Mouse (Mus musculus) cerebellum, adult 9-10 months (tissue): ENCODE measurements at regions not wholly inside any gene's neighbourhood (a gene's known extent, or its start where the extent isn't known, plus 50 kb on each side); places are given as distances from the start of the nearest gene placed in this dataset.
"Not testable (repeated sequence)": the region's sequence is repeated elsewhere in the genome, so short reads cannot be mapped to it uniquely, and the experiment has no call there.

ENCODE experiments used
- DNase-seq: peaks from one replicate; pipeline ENCODE4 v3.0.0; 2022

DNA sequence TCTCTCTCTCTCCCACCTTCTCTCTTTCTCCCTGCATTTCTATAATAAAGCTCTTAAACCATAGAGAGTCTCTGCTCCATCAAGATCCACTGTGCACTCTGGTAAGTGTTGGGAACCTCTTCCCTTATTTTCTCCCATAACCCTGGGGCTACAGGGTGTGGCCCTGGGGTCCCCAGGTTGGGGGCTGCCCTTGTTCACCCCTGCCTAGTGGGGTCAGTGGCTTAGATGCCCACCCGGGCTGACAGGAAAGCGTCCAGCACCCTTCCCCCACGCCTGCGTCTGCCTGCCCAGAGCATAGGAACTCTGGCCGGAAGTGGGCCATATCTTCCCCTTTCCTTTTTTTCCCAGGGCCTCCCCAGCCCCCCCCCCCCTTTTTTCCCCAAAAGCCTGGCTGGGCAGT, 534.0 kb downstream of the Hdgfl1 start:
- no peak for DNase-seq

DNA sequence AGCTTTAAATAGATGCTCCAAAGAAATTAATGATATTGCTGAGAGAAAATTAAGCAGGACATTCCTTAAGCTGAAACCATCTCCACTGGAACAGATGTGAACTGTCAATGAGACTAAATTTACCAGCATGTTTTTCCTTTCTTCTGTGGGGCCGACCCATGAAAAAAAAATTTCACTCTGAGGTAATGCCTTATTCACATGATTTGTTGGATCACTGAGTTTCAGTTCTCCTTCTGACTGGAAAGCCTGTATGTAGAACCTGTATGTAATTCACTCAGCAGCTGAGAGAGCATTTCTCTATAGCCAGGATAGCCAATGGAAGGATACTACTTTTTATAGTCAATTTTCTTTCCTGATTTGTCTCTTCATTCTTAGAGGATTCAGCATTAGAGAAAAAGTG, 535.3 kb downstream of the Hdgfl1 start:
- DNase-seq: no peak

GRCm38 (mm10) chr13:26217299-26217698, 552.7 kb downstream of the Hdgfl1 start:
- no peak for DNase-seq

DNA sequence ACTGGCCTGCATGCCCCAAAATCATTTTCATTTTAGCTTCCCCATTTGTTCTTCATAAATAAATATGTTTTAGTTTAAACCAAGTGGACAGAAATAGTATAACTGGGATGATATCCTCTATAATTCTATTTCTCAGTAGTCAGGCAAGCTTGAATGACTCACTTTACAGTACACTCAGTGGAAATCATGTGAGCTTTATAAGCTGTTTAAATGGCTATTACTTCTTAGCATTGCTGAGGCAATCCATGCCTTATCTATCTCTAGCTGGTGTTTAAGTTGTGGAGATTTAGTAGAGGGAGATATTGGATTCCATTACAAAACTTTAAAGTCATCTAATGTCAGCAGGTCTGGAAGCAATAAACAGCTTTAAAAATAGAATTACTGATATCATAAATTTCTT, 553.4 kb downstream of the Hdgfl1 start:
- no peak for DNase-seq

- no peak for DNase-seq
These were observed 564.3 kb downstream of the Hdgfl1 start for GRCm38 (mm10) chr13:26205532-26206105.

DNA sequence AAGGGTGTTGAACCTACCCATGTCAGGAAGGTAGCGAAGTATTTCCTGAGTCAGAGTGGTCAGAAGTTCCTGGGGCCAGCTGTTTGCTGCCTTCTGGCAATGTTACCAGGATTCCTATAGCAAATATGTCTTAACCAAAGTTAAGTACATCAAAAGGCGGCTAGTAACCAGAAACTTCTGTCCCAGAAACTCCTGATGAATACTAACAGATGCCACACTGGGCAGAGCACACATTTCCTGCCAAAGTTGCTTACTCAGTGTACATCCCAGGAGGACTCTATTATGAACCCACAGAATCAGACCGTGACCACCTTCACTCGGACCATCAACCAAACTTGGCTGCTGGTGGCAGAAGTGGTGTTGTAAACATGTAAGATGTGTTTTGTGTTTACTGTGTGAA, 575.3 kb downstream of the Hdgfl1 start:
- no peak for DNase-seq

DNA sequence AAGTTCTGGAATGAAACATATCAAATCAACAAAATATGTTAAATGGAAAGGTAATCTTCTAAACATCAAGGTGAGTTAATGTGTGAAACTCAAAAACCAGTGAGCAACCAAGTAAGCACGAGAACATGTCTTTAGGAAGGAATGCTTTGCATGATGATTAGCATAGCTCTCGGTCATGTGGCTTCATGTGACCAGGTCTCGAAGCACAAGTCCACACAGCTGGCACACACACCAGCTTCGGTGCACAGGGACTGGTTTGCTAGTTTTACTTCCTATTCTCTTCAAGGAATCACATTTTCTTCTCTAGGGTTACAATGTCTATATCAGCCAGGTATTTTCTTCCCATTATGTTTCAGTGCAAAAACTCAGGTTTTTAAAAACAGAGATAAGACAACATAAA, 586.1 kb downstream of the Hdgfl1 start:
- no peak for DNase-seq

GRCm38 (mm10) chr13:26171891-26172482, 598.0 kb downstream of the Hdgfl1 start:
- DNase-seq: no peak

DNA sequence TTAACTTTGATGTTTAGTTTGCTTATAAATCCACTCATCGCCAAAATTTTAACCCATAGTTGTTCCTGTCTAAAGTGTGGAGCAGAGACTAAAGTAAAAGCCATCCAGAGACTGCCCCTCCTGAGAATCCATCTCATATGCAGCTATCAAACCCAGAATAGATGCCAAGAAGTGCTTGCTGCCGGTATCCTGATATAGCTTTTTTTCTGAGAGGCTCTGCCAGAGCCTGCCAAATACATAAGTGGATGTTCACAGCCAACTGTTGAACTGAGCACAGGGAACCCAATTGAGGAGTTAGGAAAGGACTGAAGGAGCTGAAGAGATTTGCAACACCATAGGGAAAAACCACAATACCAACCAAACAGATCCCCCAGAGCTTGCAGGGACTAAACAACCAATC, 600.3 kb downstream of the Hdgfl1 start:
- DNase-seq: no peak

DNA sequence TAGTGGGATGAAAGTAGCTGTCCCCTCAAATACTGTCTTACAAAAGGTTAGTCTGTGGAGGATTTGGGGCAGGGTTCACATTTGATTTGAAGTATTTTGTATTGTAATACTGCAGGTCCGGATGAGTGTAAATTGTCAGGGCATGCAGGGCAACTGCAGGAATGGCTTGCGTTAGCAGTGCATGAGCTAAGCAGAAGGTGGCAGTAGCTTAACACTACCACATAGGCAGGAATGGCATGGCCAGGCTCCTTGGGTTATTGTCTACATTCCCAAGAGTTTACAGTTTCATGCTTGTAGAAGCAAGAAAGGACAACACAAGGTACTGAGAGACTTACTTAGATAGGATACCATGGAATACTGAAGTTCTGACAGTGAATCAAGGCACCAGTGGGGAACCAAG, 611.3 kb downstream of the Hdgfl1 start:
- no peak for DNase-seq

DNA sequence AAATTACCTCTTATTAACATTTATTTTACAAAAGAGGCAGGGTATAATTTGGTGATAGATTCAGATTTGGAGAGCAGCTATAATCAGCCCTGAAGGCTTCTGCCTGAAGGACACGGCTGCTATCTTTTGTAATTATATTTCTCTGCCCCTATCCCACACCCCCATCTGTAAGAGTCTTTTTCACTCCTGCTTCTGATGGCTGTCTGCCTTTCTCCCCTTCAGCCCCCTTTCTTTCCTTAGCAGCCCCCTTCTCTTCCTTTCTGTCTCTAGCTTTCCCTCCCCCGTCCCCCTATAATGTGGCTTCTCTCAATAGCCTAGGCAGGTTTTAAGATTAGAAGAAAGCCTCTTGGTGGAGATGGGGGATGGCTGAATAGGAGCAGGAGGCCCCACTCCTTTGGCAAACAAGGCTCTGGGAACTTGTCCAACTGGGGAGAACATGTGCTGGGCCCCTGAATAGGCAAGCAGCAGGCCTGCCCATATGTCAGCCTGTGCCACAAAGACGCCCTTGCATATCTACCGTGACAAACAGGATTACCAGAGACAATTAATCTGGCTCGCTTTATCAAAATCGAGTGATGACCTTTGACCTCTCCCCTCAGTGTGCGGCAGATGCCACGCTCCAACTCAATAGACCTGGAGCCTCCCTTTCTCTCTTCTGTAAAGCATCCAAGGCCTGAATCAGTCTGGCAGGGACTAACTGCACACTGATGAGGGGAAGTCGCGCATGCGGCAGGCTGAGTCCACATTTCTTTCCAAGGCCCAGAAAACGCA, 615.1 kb downstream of the Hdgfl1 start:
- DNase-seq: peak; percentile 89

- DNase-seq: peak; percentile 1
These were observed 615.7 kb downstream of the Hdgfl1 start for GRCm38 (mm10) chr13:26154251-26154650.

- DNase-seq: no peak
These were observed 616.9 kb downstream of the Hdgfl1 start for GRCm38 (mm10) chr13:26153093-26153492.

- no peak for DNase-seq
These were observed 619.5 kb downstream of the Hdgfl1 start for GRCm38 (mm10) chr13:26150426-26150825.

- no peak for DNase-seq
These were observed 627.2 kb downstream of the Hdgfl1 start for GRCm38 (mm10) chr13:26142811-26143210.

GRCm38 (mm10) chr13:26119363-26119762, 650.6 kb downstream of the Hdgfl1 start:
- no peak for DNase-seq

DNA sequence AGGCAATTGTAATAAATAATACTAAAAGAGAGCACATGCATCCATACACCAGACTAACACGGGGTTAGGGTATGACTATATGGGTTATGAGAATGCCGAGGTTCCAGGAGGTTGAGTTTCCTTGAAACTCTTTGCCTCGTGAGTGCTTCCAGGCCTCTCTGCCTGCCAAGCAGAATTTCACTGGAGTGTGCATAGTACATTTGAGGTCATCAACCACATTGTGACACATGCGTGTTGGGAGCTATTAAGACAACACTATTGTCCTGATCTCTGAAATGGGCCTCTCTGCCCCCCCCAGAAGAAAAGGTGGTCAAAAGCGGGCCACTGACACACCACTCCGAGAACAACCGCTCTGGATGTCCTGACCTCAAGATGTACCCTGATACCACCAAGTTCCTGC, 655.8 kb downstream of the Hdgfl1 start:
- DNase-seq: no peak

- not testable (repeated sequence) for DNase-seq
These were observed 656.2 kb downstream of the Hdgfl1 start for GRCm38 (mm10) chr13:26113723-26114122.

DNA sequence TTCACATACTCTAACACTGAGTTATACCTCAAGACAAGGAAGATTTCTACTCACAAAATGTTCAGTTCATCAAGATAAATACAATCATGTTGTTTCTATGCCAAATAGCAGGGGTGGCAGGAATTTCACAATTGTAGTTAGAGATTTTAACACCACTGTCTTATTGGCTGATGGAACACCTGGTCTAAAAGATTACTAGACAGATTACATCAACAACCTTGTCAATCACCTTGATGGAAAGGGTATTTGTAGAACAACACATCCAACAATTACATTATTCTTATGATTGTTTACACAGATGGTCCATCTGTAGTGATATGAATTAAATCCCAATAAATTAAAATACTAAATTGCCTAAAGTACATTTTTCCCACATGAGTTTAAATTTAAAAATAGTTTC, 657.4 kb downstream of the Hdgfl1 start:
- no peak for DNase-seq

GRCm38 (mm10) chr13:26109013-26109412, 661.0 kb downstream of the Hdgfl1 start:
- DNase-seq: no peak

DNA sequence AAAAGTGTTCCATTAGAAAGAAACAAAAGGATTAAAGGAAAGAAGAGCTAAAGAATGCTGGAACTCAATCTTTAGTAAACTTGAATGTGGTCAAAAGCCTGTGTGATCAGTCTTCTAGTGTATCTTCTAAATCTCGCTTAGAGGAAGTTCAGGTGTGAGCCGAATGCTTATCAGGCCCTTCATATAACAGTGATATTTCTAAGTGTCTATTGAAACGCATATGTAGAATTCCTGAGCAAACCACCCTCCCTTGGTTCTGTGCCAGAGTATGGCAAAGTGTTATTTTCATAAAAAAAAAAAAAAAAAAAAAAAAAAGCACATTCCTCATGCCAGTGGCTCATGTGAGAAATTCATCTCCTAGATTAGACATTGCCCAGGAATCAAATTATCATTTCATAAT, 681.2 kb downstream of the Hdgfl1 start:
- DNase-seq: no peak

DNA sequence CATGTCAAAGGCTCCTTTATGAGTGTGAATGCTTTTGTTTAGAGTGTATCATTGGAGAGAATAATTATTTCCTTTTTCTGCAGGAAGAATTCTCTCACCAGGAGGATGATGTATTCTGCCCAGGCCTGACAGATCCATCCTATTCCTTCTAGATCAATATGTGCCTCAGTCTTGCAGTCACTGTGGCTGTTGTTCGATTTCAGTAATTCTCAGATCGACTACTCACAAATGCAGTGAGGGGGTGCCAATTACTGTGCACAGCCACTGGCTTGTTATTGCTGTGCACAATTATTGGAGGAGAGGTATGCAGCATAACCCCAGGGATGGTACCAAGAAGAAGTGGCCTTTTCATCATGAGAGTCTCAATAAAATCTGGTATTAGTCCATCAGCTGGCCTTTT, 689.2 kb downstream of the Hdgfl1 start:
- no peak for DNase-seq

- no peak for DNase-seq
These were observed 689.7 kb downstream of the Hdgfl1 start for GRCm38 (mm10) chr13:26080302-26080701.

DNA sequence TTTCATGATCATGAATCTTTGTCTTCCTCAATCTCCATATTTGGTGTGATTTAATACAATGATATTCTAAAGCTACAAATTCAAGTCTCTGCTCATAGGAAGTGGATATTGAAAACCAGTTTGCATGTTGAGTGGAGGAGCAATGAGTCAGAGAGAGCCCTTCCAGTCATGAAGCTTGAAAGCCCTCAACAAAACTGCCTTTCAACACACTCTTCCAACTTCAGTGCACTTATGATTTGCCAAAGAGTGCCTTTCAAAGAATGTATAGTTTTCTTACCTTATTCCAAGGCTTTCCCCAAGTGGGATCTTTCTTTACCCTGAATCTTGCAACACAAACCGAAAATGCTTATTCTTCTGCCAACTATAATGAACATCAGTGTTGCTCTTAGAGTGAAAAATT, 690.6 kb downstream of the Hdgfl1 start:
- DNase-seq: no peak

DNA sequence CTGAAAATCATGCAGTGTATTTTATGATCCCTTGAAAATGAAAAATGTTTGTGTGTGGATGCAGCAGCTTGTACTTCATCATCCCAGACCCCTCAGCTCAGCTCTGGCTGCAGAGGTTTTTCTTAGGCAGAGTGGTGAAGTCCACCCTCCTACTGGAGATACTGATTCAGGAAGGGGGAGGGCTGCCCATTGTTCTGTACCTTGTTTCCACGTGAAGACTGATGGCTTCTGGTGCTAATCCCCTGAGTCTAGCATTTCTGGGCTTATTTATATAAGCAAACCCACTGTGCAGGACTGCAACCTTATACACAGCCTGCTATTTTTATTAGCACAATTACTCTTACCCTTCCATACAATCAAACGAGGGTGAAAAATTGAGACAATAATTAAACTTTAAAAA, 708.6 kb downstream of the Hdgfl1 start:
- DNase-seq: no peak
